Mouse (Mus musculus) neural tube, embryonic 15.5 days (tissue): Measurements from ENCODE around the gene Sall2. TPM values are rescaled to one million over a fixed set of nuclear protein-coding genes. Genes with fewer than 3 reads are reported as not detected.
"Not testable (repeated sequence)": the region's sequence is repeated elsewhere in the genome, so short reads cannot be mapped to it uniquely, and the experiment has no call there.

Source experiments
- ATAC-seq: fragments of 200-750 bp; cut with Nextera tagmentation; 2 replicates; pipeline ENCODE4 v1.8.0; 2017; ENCODE audit warnings: mild to moderate bottlenecking, moderate TSS enrichment, moderate library complexity; ENCODE audit not compliant: low FRiP score
- H3K27ac ChIP-seq: fragments of 300-500 bp; sonication (generic); replicated peaks from 2 replicates; pipeline ENCODE4 v1.5.1; 2015; ENCODE audit warnings: mild to moderate bottlenecking, inconsistent platforms
- H3K27me3 ChIP-seq: fragments of 300-500 bp; sonication (generic); replicated peaks from 2 replicates; pipeline ENCODE4 v1.6.1; 2015; ENCODE audit warnings: inconsistent platforms
- H3K36me3 ChIP-seq: fragments of 300-500 bp; sonication (generic); 2 replicates; pipeline ENCODE4 v1.6.1; 2015; ENCODE audit warnings: inconsistent platforms
- H3K4me1 ChIP-seq: fragments of 300-500 bp; sonication (generic); 2 replicates; pipeline ENCODE4 v1.6.1; 2015; ENCODE audit warnings: inconsistent platforms
- H3K4me2 ChIP-seq: fragments of 300-500 bp; sonication (generic); 2 replicates; pipeline ENCODE4 v1.6.1; 2015; ENCODE audit warnings: inconsistent platforms, mild to moderate bottlenecking, moderate library complexity
- H3K4me3 ChIP-seq: fragments of 300-500 bp; sonication (generic); replicated peaks from 2 replicates; pipeline ENCODE4 v1.5.1; 2015; ENCODE audit warnings: mild to moderate bottlenecking, inconsistent platforms
- H3K9ac ChIP-seq: fragments of 300-500 bp; sonication (generic); replicated peaks from 2 replicates; pipeline ENCODE4 v1.6.1; 2015; ENCODE audit warnings: mild to moderate bottlenecking, inconsistent platforms
- H3K9me3 ChIP-seq: fragments of 300-500 bp; sonication (generic); replicated peaks from 2 replicates; pipeline ENCODE4 v1.6.1; 2016; ENCODE audit warnings: inconsistent platforms
- WGBS: fragments of 180-500 bp; shearing (Covaris S2); methylation state at CpG from one replicate; pipeline ENCODE4 v1.1.7; 2015; ENCODE audit warnings: mixed read lengths; 5-methylcytosine and 5-hydroxymethylcytosine counted together
- polyA plus RNA-seq: library from polyadenylated mRNA; unstranded; fragments of >200 nt; fragmentation: Nextera tagmentation; extraction: Ambion mirVana; gene quantifications from 2 replicates; pipeline ENCODE4 v1.2.1, GENCODE M21; 2015

Sall2 gene
- polyA plus RNA-seq, 1 experiment from 2014 or later, result 41.6 TPM

DNA sequence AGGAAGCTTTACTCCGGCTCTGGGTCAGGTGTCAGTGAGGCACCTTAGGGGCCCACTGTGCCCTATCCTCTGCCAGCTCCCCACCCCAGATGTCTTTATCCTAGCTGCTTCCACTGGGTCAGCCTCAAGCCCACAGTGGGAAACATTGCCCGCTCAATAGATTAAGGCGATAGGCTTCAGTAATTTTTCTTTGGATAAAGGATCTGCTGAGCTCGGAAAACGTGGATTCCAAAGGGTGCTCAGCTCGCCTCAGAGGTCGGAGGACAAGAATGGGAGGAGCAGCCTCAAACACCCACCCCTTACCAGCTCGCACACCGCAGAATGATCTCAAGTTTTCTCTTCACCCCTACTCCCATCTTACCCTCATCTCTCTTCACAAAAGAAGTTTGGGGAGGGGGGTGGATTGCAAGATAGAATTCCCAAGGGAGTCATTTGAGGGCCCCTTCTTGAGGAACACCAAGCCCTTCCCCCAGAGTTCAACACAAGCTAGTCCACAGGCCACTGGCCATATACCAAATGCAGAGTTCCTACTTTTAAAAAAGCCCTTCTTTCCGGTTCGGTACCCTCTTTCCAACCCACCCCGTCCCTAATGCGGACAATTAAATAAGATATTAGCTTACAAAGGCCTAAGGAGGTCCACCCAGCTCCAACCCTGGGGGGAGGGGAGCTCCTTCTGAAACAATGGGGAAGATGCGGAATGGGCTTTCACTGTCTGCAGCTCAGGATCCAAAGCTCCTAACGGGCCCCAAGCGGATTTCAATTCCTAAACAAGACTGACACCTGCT is 11.9 kb downstream of the Sall2 start:
- Histone ChIP-seq H3K9me3 (no peaks in the 10 kb centered on the region), H3K4me2 (peak overlapping the region; percentile 92), H3K9ac (peak overlapping the region; percentile 97), H3K36me3 (peaks cover 31% of the 10 kb centered on the region), H3K4me3 (peak overlapping the region; percentile 81), H3K27me3 (no peaks in the 10 kb centered on the region), H3K4me1 (peaks cover 46% of the 10 kb centered on the region), H3K27ac (peak overlapping the region; percentile 96)
- ATAC-seq, result peak; percentile 75
- WGBS, result 4% methylated on average over 16 of the region's 16 CpGs

DNA sequence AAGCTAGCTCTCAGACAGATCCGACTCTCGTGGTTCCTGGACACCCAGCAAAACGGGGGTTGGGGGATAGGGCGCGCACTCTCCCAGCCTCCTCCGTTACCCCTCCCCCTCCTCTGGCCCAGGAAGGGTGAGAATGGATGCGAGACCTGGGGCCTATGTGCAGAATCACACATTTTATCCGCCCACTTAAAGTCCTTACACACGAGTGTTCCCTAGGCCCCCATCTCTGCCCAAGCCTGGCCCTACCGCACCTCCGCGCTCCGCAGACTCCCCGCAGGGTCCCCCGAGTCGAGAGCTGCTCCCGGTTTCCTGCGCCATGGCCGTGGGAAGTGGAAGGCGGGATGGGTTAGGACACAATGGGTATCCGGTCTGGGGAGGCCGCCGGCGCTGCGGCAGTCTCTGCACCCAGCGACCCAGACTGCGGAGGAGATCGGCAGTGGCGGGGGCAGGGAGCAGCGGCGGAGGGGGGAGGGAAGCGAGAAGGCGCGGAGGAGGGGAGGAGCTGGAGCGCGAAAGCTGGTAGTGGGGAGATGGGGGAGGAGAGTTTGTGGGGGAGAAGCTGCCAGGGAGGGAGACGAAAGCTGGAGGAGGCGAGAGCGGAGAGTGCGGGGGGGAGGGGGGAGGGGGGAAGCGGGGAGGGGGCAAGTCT is 12.6 kb downstream of the Sall2 start:
- Histone ChIP-seq H3K4me2 (peak overlapping the region; percentile 92), H3K27ac (peak overlapping the region; percentile 96), H3K27me3 (no peaks in the 10 kb centered on the region), H3K9ac (peak overlapping the region; percentile 97), H3K4me1 (peaks cover 53% of the 10 kb centered on the region), H3K4me3 (peak overlapping the region; percentile 81), H3K9me3 (no peaks in the 10 kb centered on the region), H3K36me3 (peaks cover 32% of the 10 kb centered on the region)
- WGBS, result 0% methylated on average over 30 of the region's 41 CpGs
- ATAC-seq, result peak; percentile 90

GRCm38 (mm10) chr14:52315283-52315780 is 13.2 kb downstream of the Sall2 start:
- Histone ChIP-seq H3K27ac (peak overlapping the region; percentile 96), H3K36me3 (peaks cover 35% of the 10 kb centered on the region), H3K9me3 (no peaks in the 10 kb centered on the region), H3K4me2 (peak overlapping the region; percentile 92), H3K9ac (peak overlapping the region; percentile 97), H3K27me3 (no peaks in the 10 kb centered on the region), H3K4me3 (peak overlapping the region; percentile 81), H3K4me1 (peaks cover 58% of the 10 kb centered on the region)
- WGBS, result 6% methylated on average over 17 of the region's 17 CpGs
- peak; percentile 12; the same call in 1 of the 2 replicates for ATAC-seq

DNA sequence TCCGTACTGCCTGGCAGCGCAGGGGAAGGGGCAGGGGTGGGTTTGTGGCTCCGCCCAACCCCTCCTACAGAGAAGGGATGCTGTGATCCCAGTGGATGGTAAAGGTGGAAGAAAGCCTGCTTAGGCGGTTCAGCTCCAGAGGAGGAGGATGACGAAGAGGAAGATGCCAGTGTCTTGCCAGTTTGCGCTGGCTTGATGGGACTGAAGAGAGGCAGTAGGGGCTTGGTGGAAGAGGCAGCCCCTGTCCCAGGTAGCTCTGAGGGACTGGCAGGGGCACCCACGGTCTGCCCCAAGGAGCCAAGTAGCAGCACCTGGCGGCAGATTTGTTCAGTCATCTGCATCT is 13.8 kb downstream of the Sall2 start:
- Histone ChIP-seq H3K27me3 (no peaks in the 10 kb centered on the region), H3K4me1 (peaks cover 58% of the 10 kb centered on the region), H3K4me2 (peak overlapping the region; percentile 92), H3K36me3 (peaks cover 37% of the 10 kb centered on the region), H3K27ac (peak overlapping the region; percentile 96; the same call in 1 of the 2 replicates), H3K9me3 (no peaks in the 10 kb centered on the region), H3K9ac (peak overlapping the region; percentile 97), H3K4me3 (peak overlapping the region; percentile 81)
- 47% methylated on average over 8 of the region's 8 CpGs for WGBS
- ATAC-seq, result no peak

DNA sequence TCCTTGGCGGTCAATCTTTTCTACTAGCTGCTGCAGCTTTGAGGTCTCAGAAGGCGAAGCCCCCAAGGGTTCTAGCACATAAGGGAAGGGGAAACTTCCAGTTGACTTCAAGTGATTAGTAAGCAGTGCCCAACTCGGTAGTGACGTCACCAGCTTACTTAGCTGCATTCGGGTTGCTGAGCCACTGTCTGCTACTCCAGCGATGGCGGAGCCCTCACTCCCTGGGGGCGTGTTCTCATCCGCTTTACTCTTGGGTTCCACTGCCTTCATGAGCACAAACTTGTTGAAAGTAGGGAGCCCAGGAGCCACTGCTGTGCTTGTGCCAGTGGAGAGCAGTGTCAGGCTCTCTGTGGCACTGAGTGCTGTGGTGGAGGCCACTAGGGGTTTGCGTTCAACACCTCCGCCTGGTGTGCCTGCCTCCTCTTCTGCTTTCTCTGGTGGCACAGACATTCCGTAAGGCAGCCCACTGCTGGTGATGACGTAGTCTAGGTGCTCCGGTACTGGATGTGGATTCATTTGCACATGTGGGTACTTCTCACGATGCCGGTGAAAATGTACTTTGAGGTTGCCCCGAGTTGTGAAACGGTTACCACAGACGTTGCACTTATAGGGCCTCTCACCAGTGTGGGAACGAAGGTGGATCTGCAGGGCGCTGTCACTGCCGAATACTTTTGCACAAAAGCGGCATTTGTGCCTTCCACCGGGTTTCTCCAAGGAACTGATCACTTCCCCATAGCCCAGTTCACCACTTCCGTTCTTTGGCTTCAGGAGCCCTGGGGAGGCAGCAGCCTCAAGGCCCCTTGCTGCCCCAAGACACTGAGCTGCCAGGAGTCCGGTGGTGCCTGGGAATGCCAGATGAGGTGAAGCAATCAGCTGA is 14.4 kb downstream of the Sall2 start:
- 86% methylated on average over 26 of the region's 26 CpGs for WGBS
- no peaks in the 10 kb centered on the region for H3K27me3 ChIP-seq
- H3K4me1 ChIP-seq, result peaks cover 62% of the 10 kb centered on the region
- peak overlapping the region; percentile 97; the same call in 1 of the 2 replicates for H3K9ac ChIP-seq
- no peak for ATAC-seq
- H3K9me3 ChIP-seq, result no peaks in the 10 kb centered on the region
- H3K27ac ChIP-seq, result peak overlapping the region; percentile 96; the same call in 1 of the 2 replicates
- H3K36me3 ChIP-seq, result peaks cover 37% of the 10 kb centered on the region
- H3K4me3 ChIP-seq, result peak overlapping the region; percentile 81
- H3K4me2 ChIP-seq, result peak overlapping the region; percentile 92

DNA sequence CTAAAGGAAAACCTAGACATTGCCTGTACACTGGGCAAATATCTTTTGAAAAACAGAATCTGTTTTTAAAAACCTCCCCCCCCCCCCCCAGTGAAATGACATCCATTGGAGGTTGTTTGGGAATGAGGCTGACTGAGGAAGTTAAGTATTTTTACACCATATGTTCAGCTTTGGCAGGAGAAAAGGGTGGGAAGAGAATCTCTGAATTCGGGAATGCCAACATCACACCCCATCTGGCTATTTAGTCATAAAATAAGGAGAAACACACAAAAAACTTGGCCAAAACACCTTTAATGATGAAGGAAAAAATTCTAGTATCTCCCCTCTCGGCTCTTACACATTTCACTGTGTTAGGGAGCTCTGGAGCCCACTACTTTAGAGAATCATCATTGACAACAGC is 17.7 kb downstream of the Sall2 start:
- Histone ChIP-seq H3K27ac (no peak overlapping the region), H3K36me3 (peaks cover 40% of the 10 kb centered on the region), H3K4me2 (peak overlapping the region; percentile 92), H3K9me3 (no peaks in the 10 kb centered on the region), H3K4me3 (0 out of 2 replicates have a peak overlapping the region, but pooled peaks have one; percentile 7), H3K4me1 (peaks cover 59% of the 10 kb centered on the region), H3K27me3 (no peaks in the 10 kb centered on the region), H3K9ac (no peak overlapping the region)
- no peak for ATAC-seq
- WGBS, result 92% methylated on average over 2 of the region's 2 CpGs

DNA sequence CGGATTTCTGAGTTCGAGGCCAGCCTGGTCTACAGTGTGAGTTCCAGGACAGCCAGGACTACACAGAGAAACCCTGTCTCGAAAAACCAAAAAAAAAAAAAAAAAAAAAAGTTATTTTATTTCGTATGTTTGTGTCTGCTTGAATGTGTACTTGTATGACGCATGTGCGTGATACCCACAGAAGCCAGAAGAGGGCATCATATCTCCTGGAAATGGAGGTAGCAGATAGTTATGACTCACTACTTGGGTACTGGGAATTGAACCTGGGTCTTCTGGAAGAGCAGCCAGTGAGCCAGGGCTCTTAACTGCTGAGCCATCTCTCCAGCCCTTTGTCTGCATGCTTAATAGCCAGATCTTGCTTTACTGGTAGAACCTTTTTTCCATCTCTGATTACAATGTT is 18.2 kb downstream of the Sall2 start:
- Histone ChIP-seq H3K36me3 (peaks cover 40% of the 10 kb centered on the region), H3K4me2 (peak overlapping the region; percentile 92; the same call in 1 of the 2 replicates), H3K4me1 (peaks cover 62% of the 10 kb centered on the region)
- not testable (repeated sequence) for H3K9ac ChIP-seq, H3K27me3 ChIP-seq, H3K9me3 ChIP-seq, H3K4me3 ChIP-seq, H3K27ac ChIP-seq, ATAC-seq
- WGBS, result 98% methylated on average over 6 of the region's 6 CpGs

GRCm38 (mm10) chr14:52306100-52306499 is 22.5 kb downstream of the Sall2 start:
- Histone ChIP-seq H3K27me3 (no peaks in the 10 kb centered on the region), H3K4me1 (peaks cover 31% of the 10 kb centered on the region), H3K9ac (no peak overlapping the region), H3K27ac (no peak overlapping the region), H3K9me3 (no peaks in the 10 kb centered on the region), H3K4me2 (no peak overlapping the region), H3K36me3 (peaks cover 8% of the 10 kb centered on the region; the same call in 1 of the 2 replicates), H3K4me3 (no peak overlapping the region)
- no peak for ATAC-seq
- WGBS, result 98% methylated on average over 2 of the region's 2 CpGs

- Histone ChIP-seq H3K9ac (peak within 1 kb of the TSS; percentile 70), H3K9me3 (no peaks in the 10 kb centered on the region), H3K4me3 (peak within 1 kb of the TSS; percentile 65), H3K4me1 (peaks cover 23% of the 10 kb centered on the region), H3K4me2 (peak within 1 kb of the TSS; percentile 59), H3K27ac (peak within 1 kb of the TSS; percentile 94), H3K36me3 (peaks cover 10% of the 10 kb centered on the region), H3K27me3 (no peaks in the 10 kb centered on the region)
- WGBS, result under 1% methylated on average over 46 of the region's 46 CpGs
- ATAC-seq, result peak; percentile 96
Observed at GRCm38 (mm10) chr14:52304644-52305271, 23.8 kb downstream of the Sall2 start, which contains the start of gene Mettl3. Mettl3 (minus strand) TSS chr14:52305128.

DNA sequence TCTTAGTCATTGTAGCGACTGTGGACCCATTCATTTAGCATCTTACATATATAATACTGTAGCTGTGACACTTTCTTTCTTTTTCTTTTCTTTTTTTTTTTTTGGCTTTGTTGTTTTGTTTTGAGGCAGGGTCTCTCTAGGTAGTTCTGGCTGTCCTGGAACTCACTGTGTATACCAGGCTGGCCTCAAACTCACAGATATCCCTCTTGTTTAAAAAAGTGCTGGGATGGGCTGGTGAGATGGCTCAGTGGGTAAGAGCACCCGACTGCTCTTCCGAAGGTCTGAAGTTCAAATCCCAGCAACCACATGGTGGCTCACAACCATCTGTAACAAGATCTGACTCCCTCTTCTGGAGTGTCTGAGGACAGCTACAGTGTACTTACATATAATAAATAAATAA is 25.0 kb downstream of the Sall2 start:
- Histone ChIP-seq H3K36me3 (peaks cover 16% of the 10 kb centered on the region), H3K4me1 (peaks cover 18% of the 10 kb centered on the region), H3K4me2 (peak overlapping the region; percentile 59)
- not testable (repeated sequence) for H3K9ac ChIP-seq, H3K9me3 ChIP-seq, ATAC-seq, H3K27me3 ChIP-seq, H3K27ac ChIP-seq, H3K4me3 ChIP-seq
- 93% methylated on average over 3 of the region's 3 CpGs for WGBS
